Mouse (Mus musculus): Measurements from ENCODE around the gene Gstcd.
A peak's percentile ranks its signal among the peaks of the same experiment; 100 is the strongest.

Gene Gstcd

GRCm38 (mm10) chr3:133091664-133092273 lies at the start of gene Gstcd, which contains the start of gene Ints12:
Gstcd (minus strand) TSS chr3:133092033.
Ints12 (plus strand) TSS chr3:133091840.
- peak; percentile 86 for DNase-seq (ENCODE audit: low read depth, low spot score)

DNA sequence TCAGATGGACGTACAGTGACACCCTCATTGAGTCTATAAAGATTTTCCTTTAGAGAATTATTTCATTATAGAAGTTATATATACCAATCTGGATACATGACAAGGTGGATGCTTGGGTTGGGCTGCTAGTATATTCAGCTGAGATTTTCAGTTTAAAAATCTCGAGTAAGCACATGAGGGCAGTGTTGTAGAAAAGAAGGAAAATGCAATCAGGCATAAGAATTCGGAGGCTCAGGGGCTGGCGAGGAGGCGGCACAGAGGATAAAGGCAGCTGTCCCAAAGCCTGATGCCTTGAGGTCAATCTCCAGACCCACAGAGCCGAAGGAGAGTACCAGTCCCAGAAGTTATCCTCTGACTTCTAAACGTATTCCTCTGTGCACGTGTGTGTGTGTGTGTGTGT lies 40.8 kb upstream of the Gstcd start:
- DNase-seq (ENCODE audit: low read depth, low spot score), result no peak

DNA sequence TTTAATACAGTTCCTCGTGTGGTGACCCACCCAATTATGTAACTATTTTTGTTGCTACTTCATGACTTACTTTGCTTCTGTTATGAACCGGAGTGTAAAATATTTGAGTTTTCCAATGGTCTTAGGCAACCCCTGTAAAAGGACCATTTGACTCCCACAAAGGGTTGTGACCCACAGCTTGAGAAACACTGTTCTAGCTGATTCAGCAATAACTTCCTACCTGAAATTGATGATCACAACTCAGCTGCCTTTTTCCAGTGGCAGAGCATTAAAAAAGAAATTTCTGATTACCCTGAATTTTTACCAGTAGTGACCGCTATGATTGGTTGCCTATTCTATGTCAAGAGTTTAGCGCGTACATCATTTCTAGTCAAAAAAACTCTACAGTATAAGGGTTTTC lies 39.5 kb upstream of the Gstcd start:
- DNase-seq (ENCODE audit: low read depth, low spot score), result no peak

- no peak for DNase-seq (ENCODE audit: low read depth, low spot score)
Observed at GRCm38 (mm10) chr3:133113281-133113680, 21.4 kb upstream of the Gstcd start.

DNA sequence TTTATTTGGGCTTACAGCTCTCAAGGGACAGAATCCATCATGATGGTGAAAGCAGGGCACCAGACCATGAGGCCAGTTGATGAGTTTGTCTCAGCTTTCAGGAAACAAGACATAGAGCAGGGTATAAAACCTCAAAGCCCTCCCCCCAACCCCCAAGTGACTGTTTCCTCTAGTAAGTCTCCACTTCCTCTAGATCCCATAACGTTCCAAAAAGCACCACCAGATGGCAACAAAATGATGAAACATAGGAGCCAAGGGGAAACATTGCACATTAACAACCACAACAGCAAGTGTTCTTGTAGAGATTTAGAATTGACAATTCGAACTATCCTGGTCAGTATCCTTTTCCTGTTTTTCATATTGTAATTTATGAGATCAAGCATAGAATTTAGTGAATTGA lies 19.9 kb upstream of the Gstcd start:
- DNase-seq (ENCODE audit: low read depth, low spot score), result no peak

DNA sequence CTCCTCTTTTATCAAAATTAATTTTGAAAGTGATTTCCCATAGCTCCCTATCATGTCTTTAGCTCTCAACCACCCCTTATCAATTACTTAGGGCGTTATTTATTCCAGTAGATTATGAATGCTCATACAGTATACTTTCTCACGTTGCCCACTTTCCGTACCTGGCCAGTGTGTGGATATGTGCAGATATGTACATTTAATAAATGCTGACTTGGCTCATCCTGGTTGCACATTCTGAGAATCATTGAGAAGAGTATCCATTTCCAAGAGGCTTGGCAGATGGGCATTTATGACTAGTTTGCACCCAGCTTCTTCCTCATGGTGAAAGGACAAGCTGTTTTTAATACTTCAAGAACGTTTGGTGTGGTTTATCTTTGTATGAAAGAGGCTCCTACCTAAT lies 18.0 kb upstream of the Gstcd start:
- no peak for DNase-seq (ENCODE audit: low read depth, low spot score)

DNA sequence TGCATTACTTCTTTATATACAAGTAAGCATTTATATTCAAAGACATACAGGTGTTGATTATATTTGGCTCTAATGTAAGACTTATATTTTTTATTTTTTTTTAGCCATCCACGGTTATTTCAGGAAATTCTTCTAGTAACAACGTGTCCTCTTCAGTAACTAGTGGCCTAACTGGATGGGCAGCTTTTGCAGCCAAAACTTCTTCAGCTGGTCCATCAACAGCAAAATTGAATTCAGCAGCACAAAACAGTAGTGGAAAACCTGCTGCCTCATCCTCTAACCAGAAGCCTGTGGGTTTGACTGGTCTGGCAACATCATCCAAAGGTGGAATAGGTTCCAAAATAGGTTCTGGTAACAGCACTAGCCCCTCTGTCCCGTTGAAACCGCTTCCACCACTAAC lies 16.9 kb upstream of the Gstcd start:
- no peak for DNase-seq (ENCODE audit: low read depth, low spot score)

DNA sequence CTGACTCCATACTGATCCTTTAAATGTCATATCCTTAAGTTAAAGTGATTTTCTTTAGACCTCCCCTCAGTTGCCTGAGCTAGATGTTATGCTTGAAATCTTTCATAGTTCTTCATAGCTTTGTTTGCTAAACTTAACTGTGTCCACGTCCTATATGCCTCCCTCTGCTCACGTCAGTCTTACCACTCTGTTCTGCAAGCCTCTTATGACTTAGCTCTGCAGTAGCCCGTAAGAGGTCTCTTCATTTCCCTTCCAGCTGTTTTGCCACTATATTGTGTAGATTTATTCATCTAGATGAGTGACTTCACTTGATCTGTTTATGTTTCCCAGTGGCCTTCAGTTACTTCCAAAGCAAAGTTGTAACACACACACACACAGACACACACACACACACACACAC lies 12.6 kb upstream of the Gstcd start:
- no peak for DNase-seq (ENCODE audit: low read depth, low spot score)

DNA sequence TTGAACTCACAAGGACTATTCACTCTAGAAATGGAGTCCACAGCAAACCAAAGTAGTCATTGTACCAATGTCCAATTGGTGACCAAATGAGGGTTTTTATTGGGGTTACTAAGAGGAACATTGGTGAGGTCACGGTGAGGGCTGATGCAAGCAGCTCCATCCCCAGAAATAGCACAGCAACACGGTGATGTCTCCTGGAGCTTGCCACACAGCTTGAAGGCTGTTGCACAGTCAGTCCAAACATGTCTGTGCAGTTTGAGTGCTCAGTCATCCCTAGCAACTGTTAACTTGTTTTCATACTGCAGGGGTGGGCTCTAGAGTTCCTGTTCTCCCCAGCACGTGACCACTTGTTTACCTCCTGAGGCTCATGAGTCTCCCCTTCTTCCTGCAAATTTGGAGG lies 11.9 kb upstream of the Gstcd start:
- no peak for DNase-seq (ENCODE audit: low read depth, low spot score)

GRCm38 (mm10) chr3:133098909-133099308 lies 7.1 kb upstream of the Gstcd start:
- no peak for DNase-seq (ENCODE audit: low read depth, low spot score)

GRCm38 (mm10) chr3:133098336-133098735 lies 6.5 kb upstream of the Gstcd start:
- DNase-seq (ENCODE audit: low read depth, low spot score), result no peak

GRCm38 (mm10) chr3:133097936-133098335 lies 6.1 kb upstream of the Gstcd start:
- DNase-seq (ENCODE audit: low read depth, low spot score), result no peak

DNA sequence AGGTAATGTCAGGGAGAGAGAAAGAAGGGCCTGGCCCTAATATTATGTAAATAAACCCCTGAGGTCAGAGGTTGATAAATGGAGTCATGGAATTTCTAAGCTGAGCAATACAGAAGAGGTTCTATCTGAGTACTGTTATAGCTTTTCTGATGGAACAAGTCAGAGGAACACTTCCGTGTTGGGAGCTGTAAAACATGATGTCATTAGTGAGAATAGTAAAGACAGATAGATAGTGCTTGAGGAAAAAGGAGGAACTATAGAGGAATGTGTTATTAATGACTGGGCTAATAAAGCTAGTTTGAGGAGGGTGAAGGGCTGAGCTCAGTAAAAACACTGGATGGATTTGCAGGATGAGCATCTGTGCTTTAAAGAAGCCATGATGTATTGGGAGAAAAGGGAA lies 2.5 kb upstream of the Gstcd start:
- no peak for DNase-seq (ENCODE audit: low read depth, low spot score)

GRCm38 (mm10) chr3:133092936-133093335 lies 1.1 kb upstream of the Gstcd start:
- no peak for DNase-seq (ENCODE audit: low read depth, low spot score)

DNA sequence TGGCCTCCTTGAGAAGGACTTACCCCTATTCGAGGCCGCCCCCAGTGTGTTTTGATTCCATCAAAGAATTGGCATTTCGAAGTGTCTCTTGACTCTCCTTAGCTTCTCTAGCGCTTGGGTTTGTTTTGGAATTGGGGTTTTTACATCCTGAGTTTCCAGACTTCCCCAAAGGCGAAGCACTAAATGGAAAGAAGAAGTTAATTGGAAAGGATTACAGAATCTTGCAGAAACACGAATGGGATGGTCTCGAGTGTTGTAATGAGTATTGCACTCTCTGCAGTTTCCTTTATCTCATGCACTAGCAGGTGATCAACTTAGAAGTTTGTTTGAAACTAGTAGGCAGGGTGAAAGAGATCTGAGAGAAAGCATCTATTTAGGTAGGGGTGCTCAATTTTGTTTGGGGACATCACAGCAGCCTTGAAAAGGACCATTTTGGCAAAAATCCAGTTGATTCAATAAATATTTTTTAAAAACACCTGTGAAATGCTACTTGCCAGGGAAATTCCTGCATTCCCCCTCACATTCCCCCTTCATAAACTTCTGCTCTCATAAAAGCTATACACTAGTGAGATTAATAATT lies 531 bp upstream of the Gstcd start:
- no peak for DNase-seq (ENCODE audit: low read depth, low spot score)

- peak; percentile 34 for DNase-seq (ENCODE audit: low read depth, low spot score)
Observed at GRCm38 (mm10) chr3:133091121-133091663, 641 bp downstream of the Gstcd start.

- no peak for DNase-seq (ENCODE audit: low read depth, low spot score)
Observed at GRCm38 (mm10) chr3:133090247-133091120, 1.3 kb downstream of the Gstcd start.

GRCm38 (mm10) chr3:133085858-133086257 lies 6.0 kb downstream of the Gstcd start:
- peak; percentile 17 for DNase-seq (ENCODE audit: low read depth, low spot score)

DNA sequence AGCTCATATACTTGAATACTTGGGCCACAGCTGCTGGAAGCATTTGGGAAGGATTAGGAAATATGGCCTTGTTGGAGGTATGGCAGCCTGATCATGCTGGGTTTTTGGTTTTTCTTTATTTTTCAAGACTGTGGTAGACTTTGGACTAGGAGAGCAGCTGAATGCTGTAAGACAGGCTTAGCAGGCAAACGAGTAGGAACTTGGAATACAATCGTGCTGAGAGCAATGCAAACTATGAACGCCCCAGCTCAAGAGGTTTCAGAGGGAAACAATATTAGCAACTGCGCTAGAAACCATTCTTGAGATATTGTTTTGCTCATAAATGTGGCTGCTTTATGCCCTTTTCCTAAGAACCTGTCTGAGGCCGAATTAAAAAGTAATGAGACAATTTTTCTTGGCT lies 9.1 kb downstream of the Gstcd start:
- no peak for DNase-seq (ENCODE audit: low read depth, low spot score)

GRCm38 (mm10) chr3:133075560-133075959 lies 16.3 kb downstream of the Gstcd start:
- no peak for DNase-seq (ENCODE audit: low read depth, low spot score)

GRCm38 (mm10) chr3:133052068-133052467 lies 39.8 kb downstream of the Gstcd start:
- DNase-seq (ENCODE audit: low read depth, low spot score), result no peak

GRCm38 (mm10) chr3:133033145-133033755 lies 58.6 kb downstream of the Gstcd start:
- no peak for DNase-seq (ENCODE audit: low read depth, low spot score)
